Mouse (Mus musculus): Measurements from ENCODE around the gene Slco2a1. TPM values are rescaled to one million over a fixed set of nuclear protein-coding genes. Genes with fewer than 3 reads are reported as not detected.

The Slco2a1 gene
- total and polyA plus RNA-seq, 3 experiments, result 0.14 TPM; not detected in 2

GRCm38 (mm10) chr9:103145351-103145750 is 156.8 kb downstream of the Slco2a1 start:
- dilution Hi-C loops (cut with MboI; ENCODE audit: extremely low pct_ligation_motif_present, extremely low pct_unique_long_range_greater_than_20kb, low sequenced_read_pairs), result no loop called here
- Histone ChIP-seq H3K9ac (ENCODE audit: insufficient read depth, low read depth) (no peak overlapping the region), H3K9me3 (replicated peaks; ENCODE audit: low read length) (peaks cover under 1% of the 10 kb centered on the region), H3K4me2 (ENCODE audit: insufficient read depth, low read depth, poor library complexity, severe bottlenecking) (no peak overlapping the region), H3K4me3 (replicated peaks in 1 of 3; ENCODE audit: low read depth in 2 of 3, low read length in 2 of 3, poor library complexity in 1 of 3) (no peak overlapping the region), H3K79me2 (replicated peaks; ENCODE audit: control insufficient read depth, extremely low read depth, insufficient read depth, poor library complexity, severe bottlenecking) (no peaks in the 10 kb centered on the region), H3K27me3 (replicated peaks) (no peaks in the 10 kb centered on the region), H3K36me3 (replicated peaks in 1 of 2; ENCODE audit: control insufficient read depth in 1 of 2, insufficient read depth in 1 of 2, low read length in 1 of 2) (no peaks in the 10 kb centered on the region), H3K4me1 (ENCODE audit: control insufficient read depth in 1 of 2, insufficient read depth in 2 of 2) (peaks cover 29 to 79% of the 10 kb centered on the region in 2 experiments), H3K27ac (ENCODE audit: insufficient read depth, low read depth) (no peak overlapping the region)
- no peak for DNase-seq (ENCODE audit: extremely low read depth)
- in situ Hi-C loops (cut with MboI; ENCODE audit: low pct_ligation_motif_present, low pct_unique_long_range_greater_than_20kb, low sequenced_read_pairs), result no loop called here
- no peak for TF ChIP-seq RAD21 (IDR thresholded peaks at IDR 0.05; ENCODE audit: low read depth, low read length)
- TF ChIP-seq MAZ (IDR thresholded peaks at IDR 0.05; ENCODE audit: low read depth, low read length), result no peak
- TF ChIP-seq CTCF (conservative IDR thresholded peaks at IDR 0.05 in 1 of 2, IDR thresholded peaks at IDR 0.05 in 1 of 2; ENCODE audit: low read depth in 2 of 2, low read length in 2 of 2), result no peak
- TF ChIP-seq JUN (IDR thresholded peaks at IDR 0.05; ENCODE audit: insufficient read depth, low read depth, low read length), result no peak

Other genes starting within 250 kb of the Slco2a1 start
- 12.8 and 13.3 TPM in 2 replicates for gene Ryk, start 153.8 kb upstream of the Slco2a1 start, total RNA-seq (2012; rRNA removed)
- 27.2 and 28.3 TPM in 2 replicates for gene Ryk, start 153.8 kb upstream of the Slco2a1 start, total RNA-seq (2014; rRNA removed)
- gene Ryk, start 153.8 kb upstream of the Slco2a1 start, polyA plus RNA-seq (2012; ENCODE audit: insufficient read length, low read depth), result 16.5 and 21.4 TPM in 2 replicates
- gene Rab6b, start 123.1 kb downstream of the Slco2a1 start, total RNA-seq (2012; rRNA removed), result 0.04 TPM in 1 of 2 replicates, not detected in the other
- gene Rab6b, start 123.1 kb downstream of the Slco2a1 start, total RNA-seq (2014; rRNA removed), result not detected in 2 replicates
- 0.11 and 0.19 TPM in 2 replicates for gene Rab6b, start 123.1 kb downstream of the Slco2a1 start, polyA plus RNA-seq (2012; ENCODE audit: insufficient read length, low read depth)
- 59.7 and 69.9 TPM in 2 replicates for gene Srprb, start 213.4 kb downstream of the Slco2a1 start, total RNA-seq (2012; rRNA removed)
- 37.8 and 39.5 TPM in 2 replicates for gene Srprb, start 213.4 kb downstream of the Slco2a1 start, total RNA-seq (2014; rRNA removed)
- gene Srprb, start 213.4 kb downstream of the Slco2a1 start, polyA plus RNA-seq (2012; ENCODE audit: insufficient read length, low read depth), result 56.2 and 67.2 TPM in 2 replicates
- gene Gm20425, start 241.6 kb downstream of the Slco2a1 start, total RNA-seq (2012; rRNA removed), result not detected in 2 replicates
- not detected in 2 replicates for gene Gm20425, start 241.6 kb downstream of the Slco2a1 start, total RNA-seq (2014; rRNA removed)
- gene Gm20425, start 241.6 kb downstream of the Slco2a1 start, polyA plus RNA-seq (2012; ENCODE audit: insufficient read length, low read depth), result not detected in 2 replicates
- not detected in 2 replicates for gene Trf, start 241.7 kb downstream of the Slco2a1 start, total RNA-seq (2012; rRNA removed)
- gene Trf, start 241.7 kb downstream of the Slco2a1 start, total RNA-seq (2014; rRNA removed), result not detected in 2 replicates
- not detected in 2 replicates for gene Trf, start 241.7 kb downstream of the Slco2a1 start, polyA plus RNA-seq (2012; ENCODE audit: insufficient read length, low read depth)

Measured in CH12.LX (cell line).